Mouse (Mus musculus): ENCODE results near the gene Fam171a1.

Fam171a1 gene

DNA sequence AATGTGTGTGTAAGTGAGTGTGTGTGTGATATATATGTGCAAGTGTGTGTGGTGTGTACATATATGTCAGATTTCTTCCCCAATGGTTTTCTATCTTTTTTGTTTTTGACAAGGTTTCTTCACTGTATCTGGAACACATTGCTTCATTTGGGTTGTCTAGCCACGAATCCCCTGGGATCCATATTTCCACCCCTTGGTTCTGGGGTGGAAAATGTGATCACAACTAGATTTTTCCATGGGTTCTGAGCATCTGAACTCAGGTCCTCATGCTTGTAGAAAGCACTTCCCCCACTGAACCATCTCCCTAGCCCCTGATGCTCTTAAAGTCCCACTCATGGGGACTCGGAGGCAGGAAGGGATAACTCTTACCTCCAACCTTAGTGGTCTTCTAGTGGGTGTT is 159.3 kb downstream of the Fam171a1 start:
- CTCF ChIA-PET = no interaction called here

DNA sequence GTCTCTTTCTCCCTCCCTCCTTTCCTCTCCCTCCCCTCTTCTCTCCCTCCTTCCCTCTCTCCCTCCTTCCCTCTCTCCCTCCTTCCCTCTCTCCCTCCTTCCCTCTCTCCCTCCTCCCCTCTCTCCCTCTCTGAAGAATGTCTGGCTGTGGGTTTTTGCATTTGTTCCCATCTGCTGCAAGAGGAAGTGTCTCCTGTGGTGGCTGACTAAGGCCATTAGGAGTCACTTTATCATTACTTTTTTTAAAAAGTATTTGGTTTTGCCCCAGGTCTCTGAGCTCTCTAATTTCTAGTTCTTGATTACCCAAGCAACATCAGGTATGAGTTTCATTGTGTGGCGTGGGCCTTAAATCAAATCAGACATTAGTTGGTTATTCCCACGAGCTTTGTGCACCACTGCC is 162.1 kb downstream of the Fam171a1 start:
- CTCF ChIA-PET = interaction anchor here (0.7 kb wide), 1 partner anchor 32 kb away, joined by 3 read pairs; no protein-coding TSS in a partner anchor
